In the genomic region with DNA sequence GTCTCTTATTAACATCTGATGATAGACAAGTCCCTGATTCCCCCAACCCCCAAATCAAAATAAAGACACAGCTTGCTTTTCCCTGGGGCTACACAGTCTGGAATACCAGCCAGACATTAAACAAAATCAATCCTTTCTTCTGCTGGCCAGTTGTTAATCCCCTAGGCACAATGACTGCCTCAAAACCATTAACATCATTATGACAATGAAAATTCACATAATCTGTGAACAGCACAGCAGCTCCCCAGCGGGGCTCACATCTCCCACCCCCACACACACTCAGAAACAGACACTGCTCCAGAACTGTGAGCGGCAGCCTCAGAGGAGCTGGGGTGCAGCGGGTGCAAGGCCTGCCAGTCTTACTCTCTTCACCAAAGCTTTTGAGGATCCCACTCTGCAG, we compare ENCODE assay signal across 11 mouse cellular contexts. TPM values are rescaled to one million over a fixed set of nuclear protein-coding genes. Genes with fewer than 3 reads are reported as not detected.
A peak's percentile ranks its signal among the peaks of the same experiment; 100 is the strongest.
DNase-seq lines count a peak whose midpoint lies in the region; ATAC-seq and TF ChIP-seq lines count a peak whose summit lies in the region.
"Had no signal": no experiment of that assay in that cellular context is flagged by ENCODE, and none has a peak within 500 bp of the region (broad histone marks: within the 10 kb centered on the region; RNA-seq: fewer than 3 reads in every experiment).

No protein-coding gene starts in this region.

- 58% methylated on average over 3 of the region's 3 CpGs for WGBS in kidney, embryonic 15.5 days
- WGBS in embryonic facial prominence, embryonic 15.5 days, result 28% methylated on average over 3 of the region's 3 CpGs
- 19% methylated on average over 3 of the region's 3 CpGs for WGBS in hindbrain, embryonic 14.5 days
- 33% methylated on average over 3 of the region's 3 CpGs for WGBS in neural tube, embryonic 13.5 days
- 78% methylated on average over 3 of the region's 3 CpGs for WGBS in kidney, adult 2 months

- no peak for ATAC-seq in kidney, embryonic 15.5 days (replicated peaks; ENCODE audit: low FRiP score)
- ATAC-seq in embryonic facial prominence, embryonic 15.5 days (ENCODE audit: insufficient number of reproducible peaks, low FRiP score, low TSS enrichment, low read depth), result no peak
- ATAC-seq in hindbrain, embryonic 14.5 days (ENCODE audit: low FRiP score), result no peak
- no peak for ATAC-seq in neural tube, embryonic 13.5 days (ENCODE audit: low read depth)

- H3K9me3 ChIP-seq in kidney, embryonic 15.5 days (replicated peaks), result no peaks in the 10 kb centered on the region
- H3K9me3 ChIP-seq in embryonic facial prominence, embryonic 15.5 days (replicated peaks), result no peaks in the 10 kb centered on the region
- H3K9me3 ChIP-seq in hindbrain, embryonic 14.5 days (ENCODE audit: control insufficient read depth, low read length), result no peaks in the 10 kb centered on the region
- H3K9me3 ChIP-seq in neural tube, embryonic 13.5 days, result no peaks in the 10 kb centered on the region

- no peak for TF ChIP-seq POLR2A in kidney, adult 2 months (IDR thresholded peaks at IDR 0.05; ENCODE audit: low read depth, low read length)

- no peak for DNase-seq in kidney, adult 8-10 months
- DNase-seq in hindbrain, embryonic 14.5 days (ENCODE audit: low spot score), result no peak
- DNase-seq in kidney, adult 2 months, result no peak
- no peak for DNase-seq in lung, postnatal 36 days
- DNase-seq in adrenal gland, postnatal 14 days, result no peak
- DNase-seq: adrenal gland, adult 8-10 months; gastrocnemius, postnatal 10 days; lung, adult 2 months had no signal

- H3K4me1 ChIP-seq in kidney, embryonic 15.5 days, result peaks cover 46% of the 10 kb centered on the region
- peaks cover 33% of the 10 kb centered on the region for H3K4me1 ChIP-seq in embryonic facial prominence, embryonic 15.5 days
- H3K4me1 ChIP-seq in hindbrain, embryonic 14.5 days (replicated peaks; ENCODE audit: control insufficient read depth, insufficient read depth, low read length), result peaks cover 46% of the 10 kb centered on the region
- peaks cover 63% of the 10 kb centered on the region for H3K4me1 ChIP-seq in neural tube, embryonic 13.5 days (replicated peaks)
- H3K4me1 ChIP-seq in kidney, adult 2 months (ENCODE audit: control insufficient read depth, insufficient read depth, low read length), result peaks cover 29% of the 10 kb centered on the region

- no peaks in the 10 kb centered on the region for H3K36me3 ChIP-seq in kidney, embryonic 15.5 days
- no peaks in the 10 kb centered on the region for H3K36me3 ChIP-seq in embryonic facial prominence, embryonic 15.5 days
- H3K36me3 ChIP-seq in hindbrain, embryonic 14.5 days (replicated peaks; ENCODE audit: control insufficient read depth, insufficient read depth), result no peaks in the 10 kb centered on the region
- H3K36me3 ChIP-seq in neural tube, embryonic 13.5 days, result no peaks in the 10 kb centered on the region
- H3K36me3 ChIP-seq in kidney, adult 2 months (ENCODE audit: control insufficient read depth, insufficient read depth, low read length), result no peaks in the 10 kb centered on the region

- no peaks in the 10 kb centered on the region for H3K27me3 ChIP-seq in kidney, embryonic 15.5 days
- H3K27me3 ChIP-seq in embryonic facial prominence, embryonic 15.5 days, result no peaks in the 10 kb centered on the region
- H3K27me3 ChIP-seq in hindbrain, embryonic 14.5 days (ENCODE audit: control insufficient read depth, insufficient read depth, low read length), result no peaks in the 10 kb centered on the region
- H3K27me3 ChIP-seq in neural tube, embryonic 13.5 days, result no peaks in the 10 kb centered on the region
- H3K27me3 ChIP-seq in kidney, adult 2 months (replicated peaks; ENCODE audit: control insufficient read depth, insufficient read depth, low read length), result no peaks in the 10 kb centered on the region

- H3K4me2 ChIP-seq in kidney, embryonic 15.5 days, result peak overlapping the region; percentile 31
- no peak overlapping the region; the same call in 1 of the 2 replicates for H3K4me2 ChIP-seq in embryonic facial prominence, embryonic 15.5 days (replicated peaks)
- H3K4me2 ChIP-seq in hindbrain, embryonic 14.5 days (replicated peaks), result peak overlapping the region; percentile 36
- peak overlapping the region; percentile 38 for H3K4me2 ChIP-seq in neural tube, embryonic 13.5 days

- H3K27ac ChIP-seq in kidney, embryonic 15.5 days, result no peak overlapping the region
- H3K27ac ChIP-seq in embryonic facial prominence, embryonic 15.5 days (replicated peaks), result 0 out of 2 replicates have a peak overlapping the region, but pooled peaks have one; percentile 4
- H3K27ac ChIP-seq in hindbrain, embryonic 14.5 days, result peak overlapping the region; percentile 66
- peak overlapping the region; percentile 76 for H3K27ac ChIP-seq in neural tube, embryonic 13.5 days (replicated peaks)
- H3K27ac ChIP-seq in kidney, adult 2 months (ENCODE audit: insufficient read depth, low read depth, low read length), result no peak overlapping the region

- no peak for TF ChIP-seq CTCF in kidney, adult 2 months (conservative IDR thresholded peaks at IDR 0.05; ENCODE audit: insufficient read depth, insufficient read length, low read depth, low read length)

- H3K9ac ChIP-seq in kidney, embryonic 15.5 days, result no peak overlapping the region
- no peak overlapping the region for H3K9ac ChIP-seq in embryonic facial prominence, embryonic 15.5 days
- H3K9ac ChIP-seq in hindbrain, embryonic 14.5 days, result peak overlapping the region; percentile 39
- peak overlapping the region; percentile 6; the same call in 1 of the 2 replicates for H3K9ac ChIP-seq in neural tube, embryonic 13.5 days

- peak overlapping the region; percentile 4; the same call in 1 of the 2 replicates for H3K4me3 ChIP-seq in kidney, embryonic 15.5 days (replicated peaks)
- no peak overlapping the region for H3K4me3 ChIP-seq in embryonic facial prominence, embryonic 15.5 days (replicated peaks)
- no peak overlapping the region for H3K4me3 ChIP-seq in hindbrain, embryonic 14.5 days (replicated peaks; ENCODE audit: low read length)
- H3K4me3 ChIP-seq in neural tube, embryonic 13.5 days, result 0 out of 2 replicates have a peak overlapping the region, but pooled peaks have one; percentile 5
- no peak overlapping the region for H3K4me3 ChIP-seq in kidney, adult 2 months (ENCODE audit: insufficient read depth, low read depth, low read length)

RNA-seq across cellular contexts. Expression of gene Ypel2, which starts 3.2 kb away (rescaled TPM):
- 10.1 and 10.4 TPM in 2 replicates for polyA plus RNA-seq in kidney, embryonic 15.5 days (2015; fragmentation: Nextera tagmentation; extraction: Ambion mirVana)
- polyA plus RNA-seq in embryonic facial prominence, embryonic 15.5 days (2015; fragmentation: Nextera tagmentation; extraction: Ambion mirVana), result 8.0 and 8.8 TPM in 2 replicates
- polyA plus RNA-seq in hindbrain, embryonic 14.5 days (2014; fragmentation: Nextera tagmentation; extraction: Ambion mirVana), result 3.2 and 3.9 TPM in 2 replicates
- polyA plus RNA-seq in neural tube, embryonic 13.5 days (2015; fragmentation: Nextera tagmentation; extraction: Ambion mirVana), result 4.6 and 5.3 TPM in 2 replicates
- 4.7 TPM in 2 replicates for polyA plus RNA-seq in kidney, adult 2 months (2012; rRNA removed)
- total RNA-seq in adrenal gland, postnatal 14 days (2021), result 20.0 and 22.1 TPM in 2 replicates

Comparison
In these comparisons a context has a peak if more than half of its experiments do, and no peak if none do; other contexts are left out.
1. H3K4me3 ChIP-seq: peak in kidney, embryonic 15.5 days (single experiment) and neural tube, embryonic 13.5 days (single experiment); none in embryonic facial prominence, embryonic 15.5 days (single experiment), hindbrain, embryonic 14.5 days (single experiment) and kidney, adult 2 months (single experiment).
2. H3K27ac ChIP-seq: peak in embryonic facial prominence, embryonic 15.5 days (single experiment), hindbrain, embryonic 14.5 days (single experiment) and neural tube, embryonic 13.5 days (single experiment); none in kidney, embryonic 15.5 days (single experiment) and kidney, adult 2 months (single experiment).
3. H3K9ac ChIP-seq: peak in hindbrain, embryonic 14.5 days (single experiment) and neural tube, embryonic 13.5 days (single experiment); none in kidney, embryonic 15.5 days (single experiment) and embryonic facial prominence, embryonic 15.5 days (single experiment).